Mouse (Mus musculus): Measurements from ENCODE around the gene Vmn2r75.
"Not testable (repeated sequence)": the region's sequence is repeated elsewhere in the genome, so short reads cannot be mapped to it uniquely, and the experiment has no call there.

Vmn2r75 gene

GRCm38 (mm10) chr7:86171678-86172077 is at the start of gene Vmn2r75:
Gene Vmn2r75 (minus strand): TSS chr7:86171778.
- in situ Hi-C loops (cut with MboI, MseI): not testable (repeated sequence)

- in situ Hi-C loops (cut with MboI, MseI): no loop called here
Measured at GRCm38 (mm10) chr7:86211345-86211744, 39.8 kb upstream of the Vmn2r75 start.

All from T-helper 1 cell (primary cell).